Mouse (Mus musculus) small intestine, adult 2 months (tissue): Measurements from ENCODE around the gene Fam49a. TPM values are rescaled to one million over a fixed set of nuclear protein-coding genes. Genes with fewer than 3 reads are reported as not detected.

Experiments
- H3K27ac ChIP-seq: fragments of 200-500 bp; 2 replicates; pipeline ENCODE4 v1.5.1; 2012; ENCODE audit warnings: low read depth, low read length, control low read depth, inconsistent platforms; ENCODE audit not compliant: insufficient read depth
- H3K27me3 ChIP-seq: fragments of 200-500 bp; 2 replicates; pipeline ENCODE4 v1.6.1; 2012; ENCODE audit warnings: mild to moderate bottlenecking, moderate library complexity, low read length, inconsistent platforms; ENCODE audit not compliant: control insufficient read depth, insufficient read depth
- H3K36me3 ChIP-seq: fragments of 200-500 bp; 2 replicates; pipeline ENCODE4 v1.6.1; 2012; ENCODE audit warnings: mild to moderate bottlenecking, low read length, control low read depth, inconsistent platforms; ENCODE audit not compliant: control insufficient read depth, insufficient read depth
- H3K4me1 ChIP-seq: fragments of 200-500 bp; 2 replicates; pipeline ENCODE4 v1.6.1; 2012; ENCODE audit warnings: low read length, inconsistent platforms, mixed read lengths; ENCODE audit not compliant: control insufficient read depth, insufficient read depth, insufficient read length
- H3K4me3 ChIP-seq: fragments of 200-500 bp; 2 replicates; pipeline ENCODE4 v1.5.1; 2012; ENCODE audit warnings: low read depth, mild to moderate bottlenecking, control low read depth, inconsistent platforms, low read length, moderate library complexity
- CTCF ChIP-seq: fragments of 200-500 bp; IDR thresholded peaks from 2 replicates; pipeline ENCODE4 v1.5.1; 2012; ENCODE audit warnings: low read depth, mild to moderate bottlenecking, control low read depth, inconsistent platforms, low read length, moderate library complexity, mixed read lengths; ENCODE audit not compliant: insufficient replicate concordance, insufficient read length; ENCODE audit errors: extremely low read depth
- POLR2A ChIP-seq: fragments of 200-500 bp; IDR thresholded peaks from 2 replicates; pipeline ENCODE4 v1.6.1; 2012; ENCODE audit warnings: low read depth, mild to moderate bottlenecking, control low read depth, inconsistent platforms, low read length, moderate library complexity
- whole genome bisulfite sequencing: fragments of 180-500 bp; shearing (Covaris S2); methylation state at CpG from one replicate; pipeline ENCODE4 v1.1.7; 2018; 5-methylcytosine and 5-hydroxymethylcytosine counted together
- polyA plus RNA-seq: library from polyadenylated mRNA; depleted of rRNA; stranded (reverse); fragments of >200 nt; gene quantifications from 2 replicates; pipeline ENCODE4 v1.2.3, GENCODE M21; 2012; rRNA removed

Fam49a gene
- polyA plus RNA-seq = 0.34 and 0.70 TPM in 2 replicates

DNA sequence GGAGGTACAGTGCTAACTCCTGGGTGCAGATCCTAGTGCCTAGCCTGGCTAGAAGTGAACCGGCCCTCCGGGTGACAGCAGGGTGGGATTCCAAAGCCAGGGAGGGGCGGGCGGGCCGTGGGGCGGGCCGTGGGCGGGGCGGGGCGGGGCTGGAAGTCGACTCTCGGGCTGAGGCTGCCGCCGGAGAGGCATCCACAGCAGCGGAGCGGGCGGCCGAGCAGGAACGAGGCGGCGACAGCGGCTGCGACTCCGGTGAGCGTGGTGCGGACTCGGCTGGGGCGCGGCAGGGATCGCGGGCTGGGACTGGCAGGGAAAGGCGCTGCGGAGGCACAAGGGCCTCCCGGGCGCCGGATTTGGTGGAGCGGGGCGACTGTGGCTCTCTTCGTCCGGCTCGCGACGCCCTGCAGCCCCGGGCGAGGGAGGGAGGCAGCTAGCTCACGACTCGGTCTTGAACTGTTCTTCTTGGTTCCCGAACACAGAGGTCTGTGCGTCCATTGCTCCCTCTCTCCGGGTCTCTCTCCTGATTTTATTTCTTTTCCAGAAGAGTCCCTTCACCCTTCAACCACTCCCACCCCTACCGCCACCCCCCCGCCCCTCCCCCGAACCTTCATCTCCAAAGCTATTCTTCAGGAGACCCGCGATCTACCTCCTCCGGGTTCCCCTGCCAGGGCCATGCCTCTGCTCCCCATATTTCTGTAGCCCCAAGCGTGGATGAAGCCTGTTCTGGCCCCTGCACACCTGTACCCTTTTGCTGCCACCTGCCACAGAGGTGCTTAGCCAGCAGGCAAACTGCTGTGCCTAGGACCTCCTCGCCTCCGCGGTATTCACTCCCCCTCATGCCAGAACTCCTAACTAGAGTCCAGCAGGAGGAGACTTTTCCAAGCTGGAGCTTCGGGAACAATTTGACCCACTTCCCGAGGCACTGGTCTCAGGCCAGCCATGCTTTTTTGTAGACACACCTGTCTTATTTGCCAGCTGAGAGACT lies at the start of gene Fam49a:
TSS of gene Fam49a (plus strand) at position 153 of the 985 bp plus-strand sequence.
- Histone ChIP-seq H3K36me3 (no peaks in the 10 kb centered on the region), H3K4me3 (peak within 1 kb of the TSS; percentile 92), H3K4me1 (peaks cover 17% of the 10 kb centered on the region), H3K27me3 (no peaks in the 10 kb centered on the region), H3K27ac (peak within 1 kb of the TSS; percentile 48; the same call in 1 of the 2 replicates)
- TF ChIP-seq CTCF (no peak), POLR2A (peak; percentile 80)
- WGBS = 1% methylated on average over 55 of the region's 62 CpGs

DNA sequence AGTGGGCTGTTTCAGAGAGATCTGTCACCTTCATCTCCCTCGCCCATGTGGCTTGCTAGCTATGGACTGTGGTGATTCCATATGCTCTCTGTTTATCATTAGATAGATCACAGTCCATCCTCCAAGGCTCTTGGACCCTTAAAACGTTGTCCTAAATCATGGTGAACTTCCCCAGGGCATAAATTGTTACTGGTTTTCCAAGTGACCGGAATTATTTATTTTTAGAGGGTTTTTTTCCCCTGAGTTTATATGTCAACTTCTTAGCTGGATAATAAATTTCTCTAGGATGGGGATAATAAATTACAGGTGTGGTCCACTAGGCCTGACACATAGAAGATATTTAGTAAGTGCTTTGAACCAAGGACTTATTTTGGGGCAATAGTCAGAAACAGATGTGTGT lies 48.4 kb upstream of the Fam49a start:
- 55% methylated on average over 3 of the region's 3 CpGs for WGBS
- no peak overlapping the region for H3K27ac ChIP-seq
- no peaks in the 10 kb centered on the region for H3K36me3 ChIP-seq
- no peak overlapping the region for H3K4me3 ChIP-seq
- TF ChIP-seq CTCF = no peak
- TF ChIP-seq POLR2A = no peak
- H3K4me1 ChIP-seq = no peaks in the 10 kb centered on the region
- H3K27me3 ChIP-seq = no peaks in the 10 kb centered on the region

DNA sequence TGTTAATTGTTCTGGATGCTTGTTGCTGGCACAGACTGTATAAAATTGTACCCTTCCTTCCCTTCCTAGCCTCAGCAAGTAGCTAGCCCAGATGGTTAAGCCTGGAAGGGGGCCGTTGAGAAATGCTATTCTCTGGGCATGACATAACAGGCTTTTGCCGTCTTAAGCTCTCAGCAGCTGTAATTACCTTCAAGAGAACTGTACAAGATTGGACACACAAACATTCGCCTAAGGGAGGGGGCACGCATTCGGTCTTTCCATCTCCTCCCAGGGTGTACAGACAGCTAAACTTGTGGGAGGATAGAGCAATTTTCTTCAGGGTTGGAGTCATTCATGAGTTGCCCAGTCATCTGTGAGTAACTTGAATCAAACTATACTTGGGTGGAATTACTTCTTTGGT lies 43.0 kb upstream of the Fam49a start:
- TF ChIP-seq POLR2A (no peak), CTCF (no peak)
- H3K27ac ChIP-seq = no peak overlapping the region
- H3K4me1 ChIP-seq = no peaks in the 10 kb centered on the region
- no peak overlapping the region for H3K4me3 ChIP-seq
- 73% methylated on average over 5 of the region's 5 CpGs for WGBS
- no peaks in the 10 kb centered on the region; the same call in 1 of the 2 replicates for H3K27me3 ChIP-seq
- no peaks in the 10 kb centered on the region for H3K36me3 ChIP-seq

DNA sequence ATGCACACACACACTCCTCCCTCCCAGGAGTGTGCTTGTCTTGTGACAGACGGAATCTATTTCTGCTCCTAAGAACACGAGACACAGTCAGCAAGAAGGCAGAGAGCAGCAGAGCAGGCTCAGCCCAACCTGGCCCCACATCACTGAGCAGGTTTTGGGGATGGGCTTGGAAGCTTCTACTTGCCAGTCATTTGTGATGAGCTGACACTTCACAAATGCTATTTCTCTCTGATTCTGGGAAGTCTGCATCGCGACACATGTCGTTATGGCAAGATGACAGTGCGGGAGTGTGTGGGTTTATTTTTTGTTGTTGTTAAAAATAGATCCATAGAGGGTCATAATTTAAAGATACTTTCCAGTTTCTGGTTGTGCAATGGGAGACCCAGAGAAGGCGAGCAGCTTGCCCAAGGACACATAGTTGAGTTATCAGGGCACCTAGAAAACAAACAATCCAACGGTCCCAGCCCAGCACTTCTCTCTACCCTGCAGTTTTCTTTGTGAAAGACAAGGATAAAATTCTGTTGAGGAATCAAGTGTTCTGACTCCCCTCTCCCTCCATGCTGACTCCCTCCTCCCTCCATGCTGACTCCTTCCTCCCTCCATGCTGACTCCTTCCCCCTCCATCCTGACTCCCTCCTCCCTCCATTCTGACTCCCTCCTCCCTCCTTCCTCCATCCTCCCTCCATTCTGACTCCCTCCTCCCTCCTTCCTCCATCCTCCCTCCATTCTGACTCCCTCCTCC lies 41.0 kb upstream of the Fam49a start:
- H3K27me3 ChIP-seq = no peaks in the 10 kb centered on the region; the same call in 1 of the 2 replicates
- no peak for TF ChIP-seq CTCF
- no peak overlapping the region for H3K27ac ChIP-seq
- H3K36me3 ChIP-seq = no peaks in the 10 kb centered on the region
- H3K4me3 ChIP-seq = no peak overlapping the region
- H3K4me1 ChIP-seq = no peaks in the 10 kb centered on the region
- 57% methylated on average over 8 of the region's 8 CpGs for WGBS

DNA sequence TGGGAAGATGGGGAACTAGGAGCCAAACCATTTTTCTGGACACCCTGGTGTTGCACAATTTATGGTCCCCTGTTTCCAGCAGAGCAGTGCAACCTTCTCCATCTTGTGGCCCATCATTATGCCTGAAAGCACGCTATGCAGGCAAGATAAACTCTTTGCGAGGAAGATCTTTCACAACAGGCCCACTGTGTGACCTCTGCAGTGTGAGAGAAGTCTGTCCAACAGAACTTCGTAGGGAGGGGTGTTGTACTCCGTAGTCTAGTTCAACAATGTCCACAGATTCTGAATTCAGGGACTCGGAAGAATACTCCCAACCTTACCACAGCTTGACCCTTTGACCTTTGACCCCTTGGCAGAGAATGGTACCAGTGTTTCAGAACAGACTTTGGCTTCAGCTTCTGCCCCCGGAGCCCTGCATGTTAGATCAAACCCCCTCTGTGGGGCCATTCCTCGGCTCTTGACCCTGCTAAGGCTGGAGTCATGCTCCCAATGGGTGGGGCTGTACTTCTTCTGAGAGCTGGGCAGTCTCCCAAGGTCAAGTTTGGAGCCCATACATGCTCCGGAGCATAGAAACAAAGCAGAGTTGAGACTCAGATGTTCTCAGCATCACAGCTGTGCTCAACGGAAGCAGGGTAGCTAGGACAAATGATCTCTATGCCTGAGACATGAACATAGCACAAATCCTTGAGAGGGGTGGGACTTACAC lies 39.2 kb upstream of the Fam49a start:
- WGBS = 70% methylated on average over 9 of the region's 9 CpGs
- no peak for TF ChIP-seq CTCF
- no peak for TF ChIP-seq POLR2A
- no peaks in the 10 kb centered on the region; the same call in 1 of the 2 replicates for H3K27me3 ChIP-seq
- H3K36me3 ChIP-seq = no peaks in the 10 kb centered on the region
- no peak overlapping the region for H3K27ac ChIP-seq
- no peaks in the 10 kb centered on the region for H3K4me1 ChIP-seq
- H3K4me3 ChIP-seq = no peak overlapping the region

DNA sequence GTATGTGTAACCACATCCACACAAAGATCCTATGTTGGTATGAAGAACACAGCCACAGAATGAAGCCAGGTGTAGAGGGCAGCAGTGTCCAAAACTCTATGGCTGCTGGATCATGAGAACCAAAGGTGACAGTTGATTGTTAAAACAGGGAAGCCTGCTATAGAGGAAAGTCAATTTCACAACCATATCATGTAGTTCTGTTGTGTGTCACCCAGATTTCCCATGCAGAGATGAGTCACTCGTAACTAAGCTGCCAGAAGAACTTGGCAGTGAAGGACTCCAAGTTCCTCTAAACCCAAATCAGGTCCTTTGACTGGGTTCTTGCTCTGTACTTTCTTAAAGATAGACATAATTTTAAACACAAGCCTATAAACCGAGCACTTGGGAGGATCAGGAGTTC lies 38.6 kb upstream of the Fam49a start:
- no peak overlapping the region for H3K27ac ChIP-seq
- no peak overlapping the region for H3K4me3 ChIP-seq
- TF ChIP-seq POLR2A (no peak), CTCF (no peak)
- H3K36me3 ChIP-seq = no peaks in the 10 kb centered on the region
- H3K4me1 ChIP-seq = no peaks in the 10 kb centered on the region
- H3K27me3 ChIP-seq = no peaks in the 10 kb centered on the region; the same call in 1 of the 2 replicates
- 46% methylated on average over 2 of the region's 2 CpGs for WGBS
